Mouse (Mus musculus) embryo, embryonic 10.5 days (tissue): Measurements from ENCODE around the gene Mal.

ENCODE experiments used
- DNase-seq: peaks from one replicate; pipeline ENCODE4 v3.0.0-alpha.2; 2015; ENCODE audit warnings: low spot score

Mal gene

DNA sequence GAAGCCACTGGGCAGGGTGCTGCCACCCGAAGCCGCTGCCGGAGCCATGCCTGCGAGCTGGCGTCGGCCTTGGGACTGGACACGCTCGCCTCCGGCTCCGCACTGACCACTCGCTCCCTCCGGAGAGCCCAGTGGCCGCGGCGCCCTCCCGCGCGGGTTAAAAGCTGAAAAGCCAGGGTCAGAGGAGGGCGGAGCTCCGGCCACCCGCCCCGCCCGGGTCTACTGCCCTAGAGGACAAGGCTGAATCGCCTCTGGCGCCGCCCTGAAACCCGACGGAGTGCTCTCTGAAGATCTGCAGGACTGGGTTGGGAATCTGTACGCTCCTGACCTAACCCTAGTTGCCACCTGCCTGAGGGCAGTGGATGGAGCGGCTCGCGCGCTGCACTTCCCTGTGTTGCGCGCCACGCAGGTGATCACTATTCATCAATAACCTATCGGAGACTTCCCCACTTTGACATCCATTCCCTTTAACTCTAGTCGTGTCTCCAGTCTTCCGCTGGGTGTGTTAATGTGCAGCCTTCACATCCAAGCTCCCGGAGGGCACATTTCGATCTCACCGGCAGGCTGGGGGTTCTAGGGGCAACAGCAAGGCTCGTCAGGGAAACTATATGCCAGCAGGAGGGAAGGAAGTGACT, at the start of gene Mal:
Gene Mal, minus strand, starts transcription at position 610 of the 635 bp plus-strand sequence.
- DNase-seq, result peak; percentile 73

DNA sequence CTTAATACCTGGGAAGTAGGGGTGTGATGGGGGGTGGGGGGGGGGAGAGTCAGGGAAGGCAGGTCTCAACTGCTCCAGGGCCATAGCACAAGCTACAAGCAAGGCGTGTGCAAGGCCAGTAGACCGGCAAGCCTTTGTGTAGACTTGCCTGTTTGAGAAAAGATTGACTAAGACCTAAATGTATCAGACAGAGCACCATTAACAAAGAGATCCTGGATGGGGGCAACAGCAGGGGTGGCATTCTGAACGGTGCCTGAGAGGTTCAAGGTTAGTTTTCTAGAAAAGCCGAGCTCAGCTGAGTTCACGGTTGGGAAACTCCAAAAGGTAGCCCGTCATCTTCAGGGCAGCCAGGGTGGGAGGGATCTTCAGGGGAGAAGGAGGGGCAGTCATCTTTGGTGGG, 48.8 kb upstream of the Mal start:
- DNase-seq, result no peak

DNA sequence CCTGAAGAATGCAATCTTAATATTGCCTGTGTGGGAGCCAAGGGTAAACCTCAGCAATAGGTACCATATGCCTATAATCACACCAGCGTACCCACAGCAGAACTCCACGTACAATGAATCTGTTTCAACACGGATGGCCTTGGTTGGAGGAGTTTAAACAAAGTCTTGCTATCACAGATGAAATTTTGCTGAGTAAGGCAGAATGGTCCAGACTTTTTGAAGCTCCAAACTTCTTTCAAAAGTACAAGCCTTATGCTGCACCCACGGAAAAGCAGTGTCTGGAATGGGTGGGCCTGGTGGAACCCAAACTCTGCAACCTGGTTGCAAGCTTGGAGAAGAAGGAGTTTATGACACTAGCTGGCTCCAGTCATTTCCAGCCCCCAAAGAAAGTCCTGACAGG, 32.7 kb upstream of the Mal start:
- DNase-seq, result no peak

- DNase-seq, result peak; percentile 87
Observed at GRCm38 (mm10) chr2:127683687-127684331, 27.3 kb upstream of the Mal start.

- peak; percentile 78 for DNase-seq
Observed at GRCm38 (mm10) chr2:127667843-127668506, 11.5 kb upstream of the Mal start.

DNA sequence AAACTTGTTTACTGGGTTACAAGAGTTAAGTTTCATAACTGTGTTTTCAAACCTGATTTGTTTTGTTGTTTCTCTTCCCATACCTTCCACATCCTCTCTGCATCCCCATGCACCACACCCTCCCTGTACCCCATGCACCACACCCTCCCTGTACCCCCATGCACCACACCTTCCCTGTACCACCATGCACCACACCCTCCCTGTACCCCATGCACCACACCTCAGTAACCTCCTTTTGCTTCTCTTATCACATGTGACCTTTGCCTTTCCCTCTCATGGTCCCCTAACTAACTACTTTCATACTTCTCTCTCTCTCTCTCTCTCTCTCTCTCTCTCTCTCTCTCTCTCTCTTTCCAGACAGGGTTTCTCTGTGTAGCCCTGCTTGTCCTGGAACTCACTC, 10.5 kb upstream of the Mal start:
- no peak for DNase-seq

DNA sequence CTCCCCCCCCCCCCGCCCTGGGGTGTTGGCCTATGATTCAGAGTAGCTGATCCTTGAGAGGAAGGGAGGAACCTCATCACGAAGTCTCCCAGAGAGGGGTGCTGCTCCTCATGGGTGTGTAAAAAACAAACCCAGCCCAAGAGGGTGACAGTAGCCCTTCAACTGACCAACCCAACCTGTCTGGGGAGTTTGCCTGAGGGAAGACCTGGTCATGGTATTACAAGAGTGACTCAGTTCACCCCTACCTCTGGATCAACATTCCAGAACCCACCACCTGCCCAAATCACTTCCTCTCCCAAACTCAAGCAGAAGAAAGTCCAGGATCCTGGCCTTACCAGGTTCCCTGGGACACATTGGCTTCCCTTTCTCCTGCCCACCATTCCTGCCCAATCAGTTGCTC, 6.2 kb upstream of the Mal start:
- DNase-seq, result no peak

- DNase-seq, result peak; percentile 19
Observed at GRCm38 (mm10) chr2:127655419-127655818, 1.1 kb downstream of the Mal start.

DNA sequence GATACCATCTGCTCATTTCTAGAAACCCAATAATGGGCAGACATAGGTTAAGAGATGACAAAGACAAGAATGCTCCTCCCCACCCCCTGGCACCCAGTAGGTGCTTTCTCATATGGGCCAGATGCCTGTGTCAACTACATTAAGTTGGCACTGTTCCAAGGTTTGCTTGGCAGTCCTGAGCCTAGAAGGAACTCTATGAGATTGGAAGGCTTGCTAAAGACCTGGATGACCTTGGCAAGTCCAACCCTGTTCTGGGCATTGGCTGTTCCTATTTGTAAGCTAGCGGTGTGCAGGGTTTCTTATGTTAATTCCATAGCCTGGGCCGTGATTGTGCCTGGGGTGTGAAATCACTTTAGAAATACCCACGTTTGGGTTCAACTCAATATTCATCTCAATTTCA, 1.7 kb downstream of the Mal start:
- DNase-seq, result no peak

DNA sequence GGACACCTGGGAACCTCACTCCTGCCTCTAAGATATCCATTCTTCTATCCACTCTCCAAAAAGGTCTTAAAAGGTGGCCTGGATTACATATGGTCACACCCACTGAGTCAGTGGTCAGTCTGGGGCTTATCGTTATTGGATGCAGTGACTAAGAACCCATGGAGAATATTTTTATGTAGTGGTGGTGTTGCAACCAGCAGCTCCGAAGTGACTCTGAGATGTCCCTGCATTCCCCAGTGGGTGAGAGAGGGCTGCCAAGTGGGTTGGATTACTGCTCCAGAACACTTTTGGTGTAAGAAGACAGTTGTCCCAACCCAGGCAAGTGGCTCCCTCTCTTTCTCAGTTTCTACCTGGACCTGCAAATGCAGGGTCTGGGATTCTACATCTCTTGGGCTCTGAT, 3.7 kb downstream of the Mal start:
- no peak for DNase-seq

- no peak for DNase-seq
Observed at GRCm38 (mm10) chr2:127652335-127652734, 4.2 kb downstream of the Mal start.

GRCm38 (mm10) chr2:127651601-127652000, 4.9 kb downstream of the Mal start:
- no peak for DNase-seq

DNA sequence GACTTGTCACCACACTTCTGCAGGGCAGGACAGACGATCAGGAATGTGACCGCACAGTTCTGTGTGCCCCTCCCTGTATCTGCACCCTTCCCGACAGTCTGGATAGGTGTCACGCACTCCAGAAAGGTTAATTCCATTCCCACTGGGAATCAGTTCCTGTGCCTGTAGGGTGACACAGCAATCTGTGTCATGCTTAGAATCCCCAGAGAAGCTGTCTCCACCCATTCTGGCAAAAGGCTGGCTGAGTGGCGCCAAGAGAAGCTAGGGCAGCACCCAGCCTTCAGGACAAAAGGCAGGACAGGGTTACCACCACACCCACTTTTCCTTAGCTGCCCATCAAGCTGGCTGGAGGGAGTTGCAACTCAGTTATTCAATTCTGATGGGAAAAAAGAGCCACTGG, 6.6 kb downstream of the Mal start:
- no peak for DNase-seq

DNA sequence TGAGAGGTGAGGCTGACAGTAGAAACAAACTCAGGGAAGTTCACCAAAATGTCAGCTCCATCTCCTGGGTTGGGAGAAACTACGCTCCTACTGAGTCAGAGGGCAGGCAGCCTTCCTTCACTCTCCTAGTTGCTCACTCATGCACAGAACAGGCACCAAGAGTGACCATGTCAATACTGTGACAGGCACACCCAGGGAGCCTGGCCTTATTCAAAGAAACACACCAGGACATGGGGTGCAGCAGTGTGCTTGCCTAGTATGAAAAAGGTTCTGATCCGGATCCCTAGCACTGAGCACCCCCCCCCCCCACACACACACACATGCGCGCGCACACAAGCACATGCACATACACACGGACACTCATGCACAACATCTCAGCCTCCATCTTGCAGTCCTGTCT, 8.3 kb downstream of the Mal start:
- DNase-seq, result no peak

DNA sequence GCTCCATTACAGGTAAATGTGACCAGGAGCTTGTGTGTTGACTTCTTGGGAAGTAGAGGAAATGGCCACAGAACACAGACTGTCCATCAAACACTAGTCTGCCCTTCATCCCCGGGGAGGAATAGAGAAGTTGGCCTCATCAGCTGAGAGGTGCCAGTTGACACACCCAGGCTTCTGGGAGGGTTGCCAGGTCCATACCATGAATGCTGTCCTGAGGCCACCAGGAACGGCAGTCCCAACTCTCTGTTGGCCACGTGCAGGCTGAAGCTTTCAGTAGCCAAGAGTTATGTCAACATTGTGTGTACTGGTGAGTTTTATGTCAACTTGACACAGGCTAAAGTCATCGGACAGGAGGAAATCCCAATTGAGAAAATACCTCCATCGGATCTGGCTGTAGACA, 9.6 kb downstream of the Mal start:
- DNase-seq, result no peak

GRCm38 (mm10) chr2:127643728-127644704, 12.5 kb downstream of the Mal start:
- peak; percentile 22 for DNase-seq

DNA sequence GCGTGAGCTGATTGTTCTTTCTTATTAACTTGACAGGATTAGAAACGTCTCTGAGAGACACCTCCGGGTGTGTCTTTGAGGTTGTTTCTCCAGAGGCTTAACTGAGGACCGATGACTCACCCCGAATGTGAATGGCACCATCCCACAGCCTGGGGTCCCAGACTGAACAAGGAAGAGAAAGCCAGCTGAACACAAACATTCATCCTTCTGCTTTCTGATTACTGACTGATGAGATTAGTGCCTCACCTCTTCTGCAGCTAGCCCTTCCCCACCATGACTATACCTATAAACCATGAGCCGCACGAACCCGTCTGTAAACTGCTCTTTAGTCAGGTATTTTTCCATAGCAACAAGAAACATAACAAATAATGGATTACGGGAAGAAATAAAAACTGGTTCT, 17.5 kb downstream of the Mal start:
- DNase-seq, result no peak

GRCm38 (mm10) chr2:127635581-127635980, 20.9 kb downstream of the Mal start:
- DNase-seq, result no peak

DNA sequence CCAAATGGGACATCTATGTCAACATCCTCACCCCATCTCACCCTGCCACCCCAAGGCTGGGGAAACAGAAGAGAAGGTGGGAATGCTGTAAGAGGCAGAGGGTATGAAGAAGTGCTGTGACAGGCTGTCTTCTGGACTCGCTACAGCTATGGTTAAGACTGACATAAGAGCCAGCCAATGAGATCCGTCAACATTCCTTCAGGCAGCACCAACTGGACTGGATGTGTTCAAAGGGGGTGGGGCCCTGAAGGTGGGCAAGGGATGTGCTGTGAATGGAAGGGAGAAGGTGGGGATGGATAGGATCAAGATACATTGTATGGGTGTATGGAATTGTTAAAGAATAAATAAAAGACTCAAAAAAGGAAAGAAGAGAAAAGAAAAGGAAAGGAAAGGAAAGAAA, 23.9 kb downstream of the Mal start:
- no peak for DNase-seq

- no peak for DNase-seq
Observed at GRCm38 (mm10) chr2:127627990-127628570, 28.4 kb downstream of the Mal start.

DNA sequence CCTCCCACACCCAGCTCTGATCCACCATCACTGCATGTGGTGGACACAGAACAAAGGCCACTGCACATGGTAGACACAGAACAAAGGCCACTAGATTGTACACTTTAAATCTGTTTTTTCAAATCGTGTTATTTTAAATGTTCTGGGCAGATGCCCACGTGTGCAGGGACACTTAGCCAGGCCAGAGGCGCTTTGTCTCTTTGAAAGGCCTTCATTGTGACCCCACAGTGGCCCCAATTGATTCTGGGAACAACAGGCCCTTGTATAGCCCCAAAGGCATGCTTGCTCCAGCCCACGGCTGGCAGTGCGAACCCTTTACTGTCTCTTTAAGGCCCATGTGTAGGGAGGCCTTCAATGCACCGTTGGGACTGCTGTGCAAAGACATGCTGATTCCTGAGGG, 29.1 kb downstream of the Mal start:
- peak; percentile 7 for DNase-seq

GRCm38 (mm10) chr2:127625659-127626058, 30.8 kb downstream of the Mal start:
- no peak for DNase-seq
